9 mouse cellular contexts compared by ENCODE assay signal in the genomic region with DNA sequence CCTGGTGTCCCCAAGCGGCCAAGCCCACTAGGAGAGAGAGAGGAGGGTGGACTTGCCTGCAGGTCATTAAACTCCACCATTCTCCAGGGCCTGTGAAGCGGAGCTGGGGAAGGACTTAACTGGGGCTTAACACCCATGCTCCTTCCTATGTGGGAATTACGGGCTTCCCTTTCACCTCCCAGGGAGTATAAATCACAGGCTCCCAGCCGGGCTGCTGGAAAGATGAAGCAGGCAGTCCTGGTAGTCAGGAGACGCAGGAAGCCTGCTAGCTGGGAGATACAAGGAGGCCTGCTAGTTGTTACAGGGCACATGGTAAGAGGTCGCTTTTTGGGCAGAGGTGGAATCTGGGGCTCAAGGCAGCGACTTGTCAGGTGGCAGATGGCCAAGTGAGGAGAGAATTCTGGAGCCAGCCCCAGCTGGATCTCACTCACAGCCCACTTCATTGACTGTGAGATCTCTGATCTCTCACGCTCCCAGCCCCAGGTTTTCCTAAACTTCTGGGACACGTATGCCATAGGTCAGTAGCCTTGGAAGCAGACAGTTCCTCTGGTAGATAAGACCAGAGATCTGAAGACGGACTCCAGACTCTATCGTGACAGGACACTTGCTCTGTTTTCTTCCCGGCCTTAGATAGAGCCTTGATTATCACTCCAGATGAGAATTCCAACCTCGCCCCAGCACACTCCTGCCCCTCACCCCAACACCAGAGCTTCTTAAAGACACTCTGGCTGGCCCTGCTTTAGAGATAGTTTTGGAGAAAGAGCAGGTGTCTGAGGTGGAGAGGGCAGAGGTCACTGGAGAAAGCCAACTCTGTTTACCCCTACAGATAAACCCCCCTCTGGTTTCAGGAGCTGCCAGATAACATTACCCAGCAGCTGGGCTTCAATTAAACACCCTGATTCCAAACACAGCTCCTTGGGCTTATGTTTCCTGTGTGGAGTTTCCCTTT. TPM values are rescaled to one million over a fixed set of nuclear protein-coding genes. Genes with fewer than 3 reads are reported as not detected.
DNase-seq lines count a peak whose midpoint lies in the region; ATAC-seq and TF ChIP-seq lines count a peak whose summit lies in the region.
"Had no signal": no experiment of that assay in that cellular context is flagged by ENCODE, and none has a peak within 500 bp of the region (broad histone marks: within the 10 kb centered on the region; RNA-seq: fewer than 3 reads in every experiment).

No protein-coding gene starts in this region.

- intact Hi-C loops in heart, postnatal 10 days (cut with DNase I), result loop anchor here (2.0 kb wide), 2 partner anchors 27 to 35 kb away; no protein-coding TSS in a partner anchor

- TF ChIP-seq CTCF in hindbrain, postnatal 0 days (IDR thresholded peaks at IDR 0.05; ENCODE audit: low read depth), result no peak
- no peak for TF ChIP-seq CTCF in forebrain, postnatal 0 days (IDR thresholded peaks at IDR 0.05; ENCODE audit: low read depth)

- H3K27ac ChIP-seq in hindbrain, embryonic 13.5 days, result peak overlapping the region; percentile 18; the same call in 1 of the 2 replicates
- no peak overlapping the region for H3K27ac ChIP-seq in hindbrain, postnatal 0 days
- peak overlapping the region; percentile 43 for H3K27ac ChIP-seq in lung, embryonic 15.5 days
- H3K27ac ChIP-seq in forebrain, postnatal 0 days (ENCODE audit: low read depth, low read length), result no peak overlapping the region
- H3K27ac ChIP-seq: embryonic facial prominence, embryonic 13.5 days had no signal

- WGBS in hindbrain, embryonic 13.5 days, result 57% methylated on average over 13 of the region's 13 CpGs
- WGBS in hindbrain, postnatal 0 days, result 57% methylated on average over 13 of the region's 13 CpGs
- 26% methylated on average over 13 of the region's 13 CpGs for WGBS in lung, embryonic 15.5 days
- WGBS in forebrain, postnatal 0 days, result 64% methylated on average over 13 of the region's 13 CpGs

- H3K4me1 ChIP-seq in hindbrain, embryonic 13.5 days (replicated peaks), result peaks cover 25% of the 10 kb centered on the region
- H3K4me1 ChIP-seq in hindbrain, postnatal 0 days (ENCODE audit: insufficient read depth, low read length), result no peaks in the 10 kb centered on the region; the same call in 1 of the 2 replicates
- H3K4me1 ChIP-seq in lung, embryonic 15.5 days, result peaks cover 61% of the 10 kb centered on the region
- no peaks in the 10 kb centered on the region for H3K4me1 ChIP-seq in forebrain, postnatal 0 days (ENCODE audit: insufficient read depth)

- H3K4me3 ChIP-seq in hindbrain, embryonic 13.5 days, result no peak overlapping the region
- no peak overlapping the region for H3K4me3 ChIP-seq in hindbrain, postnatal 0 days (ENCODE audit: low read length)
- H3K4me3 ChIP-seq in lung, embryonic 15.5 days, result no peak overlapping the region
- no peak overlapping the region for H3K4me3 ChIP-seq in forebrain, postnatal 0 days (ENCODE audit: low read depth, low read length)
- H3K4me3 ChIP-seq: embryonic facial prominence, embryonic 13.5 days had no signal

- no peaks in the 10 kb centered on the region for H3K9me3 ChIP-seq in hindbrain, embryonic 13.5 days
- H3K9me3 ChIP-seq in hindbrain, postnatal 0 days (ENCODE audit: low read length), result no peaks in the 10 kb centered on the region
- H3K9me3 ChIP-seq in lung, embryonic 15.5 days, result no peaks in the 10 kb centered on the region
- H3K9me3 ChIP-seq in forebrain, postnatal 0 days (ENCODE audit: low read length), result no peaks in the 10 kb centered on the region
- H3K9me3 ChIP-seq: embryonic facial prominence, embryonic 13.5 days had no signal

- H3K27me3 ChIP-seq in hindbrain, embryonic 13.5 days, result no peaks in the 10 kb centered on the region
- no peaks in the 10 kb centered on the region for H3K27me3 ChIP-seq in hindbrain, postnatal 0 days (ENCODE audit: insufficient read depth, low read length)
- H3K27me3 ChIP-seq in lung, embryonic 15.5 days, result no peaks in the 10 kb centered on the region; the same call in 1 of the 2 replicates
- H3K27me3 ChIP-seq in forebrain, postnatal 0 days (ENCODE audit: insufficient read depth, low read length), result no peaks in the 10 kb centered on the region
- H3K27me3 ChIP-seq: embryonic facial prominence, embryonic 13.5 days had no signal

- H3K36me3 ChIP-seq in hindbrain, embryonic 13.5 days, result no peaks in the 10 kb centered on the region
- no peaks in the 10 kb centered on the region for H3K36me3 ChIP-seq in hindbrain, postnatal 0 days (ENCODE audit: insufficient read depth, low read length)
- H3K36me3 ChIP-seq in lung, embryonic 15.5 days, result no peaks in the 10 kb centered on the region
- no peaks in the 10 kb centered on the region for H3K36me3 ChIP-seq in forebrain, postnatal 0 days (ENCODE audit: insufficient read depth)

- H3K9ac ChIP-seq in hindbrain, embryonic 13.5 days, result no peak overlapping the region
- no peak overlapping the region for H3K9ac ChIP-seq in hindbrain, postnatal 0 days (replicated peaks; ENCODE audit: low read length)
- H3K9ac ChIP-seq in lung, embryonic 15.5 days, result no peak overlapping the region
- no peak overlapping the region for H3K9ac ChIP-seq in forebrain, postnatal 0 days
- H3K9ac ChIP-seq: embryonic facial prominence, embryonic 13.5 days had no signal

- no peak for DNase-seq in hindbrain, postnatal 0 days (ENCODE audit: low spot score)
- DNase-seq in embryo, embryonic 10 days (ENCODE audit: low spot score), result peak; percentile 57
- peak; percentile 66 to 67 for DNase-seq in heart, postnatal 10 days
- no peak for DNase-seq in layer of hippocampus, postnatal 10 days (ENCODE audit: low spot score in 2 of 2)
- no peak for DNase-seq in urinary bladder, postnatal 4 days (ENCODE audit: low spot score in 2 of 2)
- DNase-seq in forebrain, postnatal 0 days, result no peak

- no peak overlapping the region for H3K4me2 ChIP-seq in hindbrain, embryonic 13.5 days
- no peak overlapping the region for H3K4me2 ChIP-seq in hindbrain, postnatal 0 days (ENCODE audit: low read depth, low read length)
- H3K4me2 ChIP-seq in lung, embryonic 15.5 days, result no peak overlapping the region
- H3K4me2 ChIP-seq in forebrain, postnatal 0 days (ENCODE audit: low read depth), result no peak overlapping the region
- H3K4me2 ChIP-seq: embryonic facial prominence, embryonic 13.5 days had no signal

- no peak for ATAC-seq in hindbrain, embryonic 13.5 days (ENCODE audit: low FRiP score)
- no peak for ATAC-seq in hindbrain, postnatal 0 days
- peak; percentile 20; the same call in 1 of the 2 replicates for ATAC-seq in lung, embryonic 15.5 days (ENCODE audit: borderline replicate concordance, extremely low read depth, low FRiP score, low TSS enrichment)
- no peak for ATAC-seq in forebrain, postnatal 0 days

RNA-seq across cellular contexts. Expression of gene Sh3pxd2a, which starts 36.1 kb away (rescaled TPM):
- polyA plus RNA-seq in hindbrain, embryonic 13.5 days (2015; fragmentation: Nextera tagmentation; extraction: Ambion mirVana), result 2.1 and 2.5 TPM in 2 replicates
- total RNA-seq in hindbrain, postnatal 0 days (2014; rRNA removed), result 21.9 and 25.5 TPM in 2 replicates
- polyA plus RNA-seq in hindbrain, postnatal 0 days (2015; fragmentation: Nextera tagmentation; extraction: Ambion mirVana), result 1.4 and 1.8 TPM in 2 replicates
- 10 to 100 TPM; 87.9 to 93.7 TPM for total RNA-seq in heart, postnatal 10 days (2021)
- polyA plus RNA-seq in lung, embryonic 15.5 days (2015; fragmentation: Nextera tagmentation; extraction: Ambion mirVana), result 6.8 and 7.1 TPM in 2 replicates
- 10 to 100 TPM; 28.0 to 29.1 TPM for total RNA-seq in layer of hippocampus, postnatal 10 days (2021)
- total RNA-seq in forebrain, postnatal 0 days (2014; rRNA removed), result 16.1 and 20.8 TPM in 2 replicates
- 0.98 and 1.2 TPM in 2 replicates for polyA plus RNA-seq in forebrain, postnatal 0 days (2015; fragmentation: Nextera tagmentation; extraction: Ambion mirVana)

Comparison
In these comparisons a context has a peak if more than half of its experiments do, and no peak if none do; other contexts are left out.
1. H3K27ac ChIP-seq: peak in hindbrain, embryonic 13.5 days (single experiment) and lung, embryonic 15.5 days (single experiment); none in hindbrain, postnatal 0 days (single experiment) and forebrain, postnatal 0 days (single experiment).
2. DNase-seq: peak in embryo, embryonic 10 days (single experiment) and heart, postnatal 10 days (2 of 2); none in hindbrain, postnatal 0 days (single experiment), layer of hippocampus, postnatal 10 days (0 of 2), urinary bladder, postnatal 4 days (0 of 2) and forebrain, postnatal 0 days (single experiment).